Mouse (Mus musculus) midbrain, embryonic 13.5 days (tissue): ENCODE results near the gene Adam23. TPM values are rescaled to one million over a fixed set of nuclear protein-coding genes. Genes with fewer than 3 reads are reported as not detected.

ENCODE experiments used
- ATAC-seq: fragments of 200-750 bp; cut with Nextera tagmentation; 2 replicates; pipeline ENCODE4 v1.8.0; 2017; ENCODE audit warnings: mild to moderate bottlenecking, moderate TSS enrichment, moderate library complexity
- H3K27ac ChIP-seq: fragments of 300-500 bp; sonication (generic); 2 replicates; pipeline ENCODE4 v1.5.1; 2015; ENCODE audit warnings: inconsistent platforms, mild to moderate bottlenecking, moderate library complexity
- H3K27me3 ChIP-seq: fragments of 300-500 bp; sonication (generic); 2 replicates; pipeline ENCODE4 v1.6.1; 2015; ENCODE audit warnings: mild to moderate bottlenecking, inconsistent platforms
- H3K36me3 ChIP-seq: fragments of 300-500 bp; sonication (generic); 2 replicates; pipeline ENCODE4 v1.6.1; 2015; ENCODE audit warnings: mild to moderate bottlenecking, inconsistent platforms
- H3K4me1 ChIP-seq: fragments of 300-500 bp; sonication (generic); replicated peaks from 2 replicates; pipeline ENCODE4 v1.6.1; 2015; ENCODE audit warnings: inconsistent platforms
- H3K4me2 ChIP-seq: fragments of 300-500 bp; sonication (generic); replicated peaks from 2 replicates; pipeline ENCODE4 v1.6.1; 2015; ENCODE audit warnings: moderate library complexity, mild to moderate bottlenecking, inconsistent platforms
- H3K4me3 ChIP-seq: fragments of 300-500 bp; sonication (generic); replicated peaks from 2 replicates; pipeline ENCODE4 v1.5.1; 2015; ENCODE audit warnings: mild to moderate bottlenecking, inconsistent platforms
- H3K9ac ChIP-seq: fragments of 300-500 bp; sonication (generic); replicated peaks from 2 replicates; pipeline ENCODE4 v1.6.1; 2015; ENCODE audit warnings: mild to moderate bottlenecking, inconsistent platforms
- H3K9me3 ChIP-seq: fragments of 300-500 bp; sonication (generic); 2 replicates; pipeline ENCODE4 v1.6.1; 2016; ENCODE audit warnings: mild to moderate bottlenecking, inconsistent platforms
- WGBS: fragments of 180-500 bp; shearing (Covaris S2); methylation state at CpG from one replicate; pipeline ENCODE4 v1.1.7; 2015; 5-methylcytosine and 5-hydroxymethylcytosine counted together
- polyA plus RNA-seq: library from polyadenylated mRNA; unstranded; fragments of >200 nt; fragmentation: Nextera tagmentation; extraction: Ambion mirVana; gene quantifications from 2 replicates; pipeline ENCODE4 v1.2.1, GENCODE M21; 2015

Adam23 gene
- polyA plus RNA-seq, 1 experiment from 2014 or later: 11.4 TPM

DNA sequence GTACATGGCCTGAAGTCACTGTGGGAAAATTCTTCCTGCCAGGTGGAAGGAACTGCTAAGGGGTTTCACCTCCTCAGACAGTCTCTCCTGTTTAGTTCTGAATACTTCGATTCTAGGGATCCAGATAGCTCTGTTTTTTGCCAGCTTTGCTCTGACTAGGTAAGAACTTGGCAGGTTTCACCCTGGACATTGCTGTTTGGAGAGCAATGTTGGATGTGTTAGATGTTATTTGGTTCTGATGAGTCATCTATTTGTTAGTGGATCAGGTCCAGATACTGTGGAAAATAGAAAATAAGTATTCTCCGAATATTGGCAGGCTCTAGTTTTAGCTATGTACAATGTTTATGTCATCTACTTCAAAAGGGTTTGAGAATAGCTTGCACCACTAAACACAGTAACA is 41.0 kb downstream of the Adam23 start:
- H3K27me3 ChIP-seq: no peaks in the 10 kb centered on the region
- no peak overlapping the region for H3K9ac ChIP-seq
- no peak for ATAC-seq
- H3K4me1 ChIP-seq: no peaks in the 10 kb centered on the region
- H3K4me3 ChIP-seq: no peak overlapping the region
- no peak overlapping the region for H3K27ac ChIP-seq
- WGBS: 85% methylated on average over 2 of the region's 2 CpGs
- H3K36me3 ChIP-seq: peaks cover 4% of the 10 kb centered on the region; the same call in 1 of the 2 replicates
- H3K9me3 ChIP-seq: no peaks in the 10 kb centered on the region
- H3K4me2 ChIP-seq: no peak overlapping the region

DNA sequence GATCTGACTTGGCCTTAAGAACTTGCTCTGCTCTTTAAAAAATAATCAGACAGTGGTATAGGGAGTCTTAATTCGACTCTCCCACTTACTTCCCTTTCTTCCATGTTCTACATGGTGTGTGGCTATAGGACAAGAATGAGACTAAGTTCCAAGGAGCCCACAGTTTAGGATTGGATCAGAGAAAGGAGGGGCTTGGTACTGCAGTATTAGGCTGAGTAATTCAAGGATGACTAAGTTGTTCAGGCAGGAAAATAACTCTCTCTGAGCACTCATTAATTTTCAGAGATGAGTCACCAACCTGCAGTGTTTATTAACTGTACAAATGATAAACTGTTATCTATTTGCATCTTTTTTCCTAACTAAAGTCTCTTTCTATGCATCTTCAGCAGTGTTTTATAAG is 45.3 kb downstream of the Adam23 start:
- WGBS: 58% methylated on average over 1 of the region's 1 CpGs

DNA sequence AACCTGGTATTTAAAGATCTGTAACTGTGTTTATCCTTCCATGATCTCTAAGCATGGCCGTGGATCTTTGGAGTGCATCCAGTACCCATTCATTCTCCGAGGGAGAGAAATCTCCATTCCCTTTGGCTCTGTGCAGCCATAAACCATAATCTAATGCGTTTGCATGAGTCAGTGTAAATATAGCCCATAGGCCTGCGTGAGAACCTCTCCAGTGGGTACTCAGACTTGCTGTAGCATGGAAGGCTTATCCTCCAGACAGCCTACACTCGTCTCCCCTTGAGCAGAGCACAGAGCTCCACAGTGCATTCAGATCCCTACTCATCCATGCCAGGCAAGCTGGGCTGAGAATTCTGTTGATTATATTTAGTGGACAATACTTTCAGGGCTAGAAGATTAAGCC is 47.6 kb downstream of the Adam23 start:
- no peak overlapping the region for H3K9ac ChIP-seq
- no peak overlapping the region for H3K4me2 ChIP-seq
- no peaks in the 10 kb centered on the region for H3K27me3 ChIP-seq
- no peak overlapping the region for H3K4me3 ChIP-seq
- WGBS: 79% methylated on average over 5 of the region's 5 CpGs
- ATAC-seq: no peak
- H3K9me3 ChIP-seq: no peaks in the 10 kb centered on the region
- peaks cover 3% of the 10 kb centered on the region; the same call in 1 of the 2 replicates for H3K4me1 ChIP-seq
- no peaks in the 10 kb centered on the region for H3K36me3 ChIP-seq
- H3K27ac ChIP-seq: no peak overlapping the region

More for the DNA sequence above, 45.3 kb downstream of the Adam23 start:
- Histone ChIP-seq H3K27me3 (no peaks in the 10 kb centered on the region), H3K4me3 (no peak overlapping the region), H3K27ac (no peak overlapping the region), H3K9ac (no peak overlapping the region), H3K36me3 (no peaks in the 10 kb centered on the region), H3K4me1 (peaks cover 3% of the 10 kb centered on the region; the same call in 1 of the 2 replicates), H3K4me2 (no peak overlapping the region), H3K9me3 (no peaks in the 10 kb centered on the region)
- no peak for ATAC-seq

DNA sequence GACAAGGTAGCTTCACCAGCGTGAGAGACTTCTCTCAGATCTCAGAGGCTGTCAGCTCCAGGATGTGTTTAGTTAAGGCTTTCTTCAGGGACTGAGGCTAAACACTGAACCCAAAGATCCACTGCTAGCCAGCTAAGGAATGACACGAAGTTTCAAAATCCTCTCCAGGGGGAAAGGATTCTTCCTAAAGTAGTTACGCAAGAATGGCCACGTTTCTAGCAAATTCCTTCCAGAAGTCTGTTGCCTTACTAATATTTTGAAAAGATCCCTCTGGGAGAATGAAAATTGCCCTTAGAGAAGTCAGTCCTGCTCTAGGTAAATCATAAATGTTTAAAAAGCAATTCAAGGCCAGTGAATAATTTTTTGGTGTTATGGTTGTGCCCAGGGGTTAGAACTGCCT is 61.7 kb downstream of the Adam23 start:
- Histone ChIP-seq H3K4me3 (no peak overlapping the region), H3K9me3 (no peaks in the 10 kb centered on the region), H3K9ac (no peak overlapping the region), H3K36me3 (no peaks in the 10 kb centered on the region), H3K27ac (no peak overlapping the region), H3K4me1 (no peaks in the 10 kb centered on the region), H3K4me2 (no peak overlapping the region), H3K27me3 (no peaks in the 10 kb centered on the region)
- no peak for ATAC-seq
- WGBS: 79% methylated on average over 4 of the region's 4 CpGs

DNA sequence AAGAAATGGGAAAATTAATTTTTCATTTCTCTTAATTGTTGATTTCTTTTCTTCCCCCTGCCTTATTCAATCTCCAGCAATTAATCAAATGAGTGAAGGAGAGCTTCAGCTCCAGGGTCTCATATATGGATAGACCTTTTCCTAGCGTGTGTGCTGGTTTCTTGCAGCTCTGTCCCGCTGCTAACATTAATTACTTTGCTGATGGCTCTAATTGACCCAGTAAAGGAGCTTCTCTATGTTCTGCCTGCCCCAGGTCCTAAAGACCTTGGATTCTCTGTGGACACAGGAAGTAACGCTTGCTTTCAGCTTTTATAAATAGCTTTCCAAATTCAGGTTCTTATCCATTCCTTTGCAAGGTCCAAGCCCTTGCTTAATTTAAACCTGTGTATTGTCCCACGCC is 63.1 kb downstream of the Adam23 start:
- 62% methylated on average over 4 of the region's 4 CpGs for whole genome bisulfite sequencing
- no peaks in the 10 kb centered on the region for H3K36me3 ChIP-seq

DNA sequence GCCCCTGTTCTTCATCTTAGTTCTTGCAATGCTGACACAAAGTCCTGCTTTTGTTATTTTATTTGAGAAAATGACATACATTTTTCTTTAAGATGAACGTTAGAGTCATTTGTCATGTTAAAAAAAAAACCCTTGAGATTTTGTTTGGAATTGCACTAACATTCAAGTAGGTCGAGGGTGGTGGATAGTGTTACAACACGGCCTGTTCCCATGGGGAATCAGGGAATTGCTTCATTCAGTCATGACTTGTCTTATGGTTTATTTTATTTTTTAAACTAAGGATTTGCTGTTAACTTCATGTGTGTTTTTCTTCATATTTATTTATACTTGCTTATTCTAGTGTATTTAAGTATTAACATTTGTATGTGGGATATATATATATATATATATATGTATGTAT is 65.7 kb downstream of the Adam23 start:
- no peak for ATAC-seq
- 83% methylated on average over 3 of the region's 3 CpGs for WGBS
- Histone ChIP-seq H3K4me3 (no peak overlapping the region), H3K36me3 (peaks cover 6% of the 10 kb centered on the region), H3K27me3 (no peaks in the 10 kb centered on the region), H3K9ac (no peak overlapping the region), H3K9me3 (no peaks in the 10 kb centered on the region), H3K27ac (no peak overlapping the region), H3K4me1 (no peaks in the 10 kb centered on the region), H3K4me2 (no peak overlapping the region)

More for the DNA sequence above, 63.1 kb downstream of the Adam23 start:
- Histone ChIP-seq H3K4me1 (no peaks in the 10 kb centered on the region), H3K27ac (no peak overlapping the region), H3K9me3 (no peaks in the 10 kb centered on the region), H3K9ac (no peak overlapping the region), H3K4me2 (no peak overlapping the region), H3K4me3 (no peak overlapping the region), H3K27me3 (no peaks in the 10 kb centered on the region)
- ATAC-seq: no peak

DNA sequence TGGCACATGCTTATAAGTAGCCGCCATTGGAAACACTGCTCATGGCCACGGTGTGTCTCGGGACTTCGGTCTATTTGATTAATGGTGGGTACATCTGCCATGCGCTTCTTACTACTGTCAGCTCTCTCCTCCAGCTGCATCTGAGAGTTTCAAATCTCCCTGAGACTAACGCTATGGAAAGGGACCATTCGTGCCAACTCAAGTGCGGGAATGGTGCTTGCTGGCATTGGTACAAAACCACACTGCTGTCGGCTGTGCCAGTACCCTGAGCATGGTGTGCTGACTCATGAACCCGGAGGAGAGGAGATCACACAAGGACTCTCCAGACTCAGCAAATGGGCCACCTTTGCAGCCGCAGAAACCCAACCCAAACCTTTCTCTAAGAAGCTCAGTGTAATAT is 72.1 kb downstream of the Adam23 start:
- H3K27ac ChIP-seq: no peak overlapping the region
- H3K9ac ChIP-seq: no peak overlapping the region
- no peak for ATAC-seq
- H3K36me3 ChIP-seq: peaks cover 9% of the 10 kb centered on the region
- WGBS: 94% methylated on average over 11 of the region's 11 CpGs
- no peak overlapping the region for H3K4me3 ChIP-seq
- no peaks in the 10 kb centered on the region for H3K9me3 ChIP-seq
- H3K4me1 ChIP-seq: no peaks in the 10 kb centered on the region
- H3K4me2 ChIP-seq: no peak overlapping the region
- no peaks in the 10 kb centered on the region for H3K27me3 ChIP-seq

DNA sequence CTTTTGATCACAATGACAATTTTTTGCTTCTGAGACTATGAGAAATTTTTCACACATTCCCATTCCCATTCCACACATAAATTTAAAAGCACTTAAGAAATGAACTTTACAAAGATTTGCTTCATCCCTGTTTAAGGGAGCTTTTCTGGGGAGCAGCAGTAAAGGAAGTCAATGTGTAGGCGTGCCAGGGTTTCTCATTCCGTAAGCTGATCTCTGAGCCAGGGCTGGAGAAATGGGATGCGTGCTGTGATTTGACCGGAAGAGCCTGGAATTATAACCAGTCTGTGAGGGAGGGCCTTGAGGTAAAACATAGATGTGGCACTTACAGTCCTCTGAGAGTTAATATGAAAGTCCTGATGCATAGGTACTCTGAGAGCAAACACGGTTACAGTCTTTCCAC is 73.1 kb downstream of the Adam23 start:
- Histone ChIP-seq H3K4me2 (no peak overlapping the region), H3K27ac (no peak overlapping the region), H3K36me3 (peaks cover 9% of the 10 kb centered on the region), H3K9ac (no peak overlapping the region), H3K4me1 (no peaks in the 10 kb centered on the region), H3K4me3 (no peak overlapping the region), H3K27me3 (no peaks in the 10 kb centered on the region), H3K9me3 (no peaks in the 10 kb centered on the region)
- ATAC-seq: no peak
- 85% methylated on average over 5 of the region's 5 CpGs for WGBS

DNA sequence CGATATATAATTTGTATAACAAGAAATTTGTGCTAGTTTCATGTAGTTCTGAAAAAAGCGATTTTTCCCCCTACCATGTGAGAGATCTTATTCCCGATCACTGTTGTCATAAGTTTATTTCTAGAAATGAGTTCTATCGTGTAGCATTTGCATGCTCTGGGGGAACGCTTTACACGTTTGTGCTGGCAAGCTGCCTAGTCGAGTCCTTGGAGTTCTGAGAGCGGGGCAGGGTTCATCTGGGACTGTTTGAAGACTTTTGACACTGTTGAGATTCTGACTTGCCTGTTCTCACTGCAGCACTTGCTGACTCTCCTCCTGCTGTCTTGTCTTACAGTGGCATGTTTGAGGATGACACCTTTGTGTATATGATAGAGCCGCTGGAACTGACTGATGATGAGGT is 84.2 kb downstream of the Adam23 start:
- H3K27me3 ChIP-seq: no peaks in the 10 kb centered on the region
- H3K36me3 ChIP-seq: no peaks in the 10 kb centered on the region
- H3K9ac ChIP-seq: no peak overlapping the region
- H3K4me3 ChIP-seq: no peak overlapping the region
- no peak overlapping the region for H3K4me2 ChIP-seq
- ATAC-seq: no peak
- no peaks in the 10 kb centered on the region for H3K9me3 ChIP-seq
- H3K27ac ChIP-seq: no peak overlapping the region
- peaks cover 12% of the 10 kb centered on the region for H3K4me1 ChIP-seq
- 78% methylated on average over 9 of the region's 9 CpGs for WGBS

DNA sequence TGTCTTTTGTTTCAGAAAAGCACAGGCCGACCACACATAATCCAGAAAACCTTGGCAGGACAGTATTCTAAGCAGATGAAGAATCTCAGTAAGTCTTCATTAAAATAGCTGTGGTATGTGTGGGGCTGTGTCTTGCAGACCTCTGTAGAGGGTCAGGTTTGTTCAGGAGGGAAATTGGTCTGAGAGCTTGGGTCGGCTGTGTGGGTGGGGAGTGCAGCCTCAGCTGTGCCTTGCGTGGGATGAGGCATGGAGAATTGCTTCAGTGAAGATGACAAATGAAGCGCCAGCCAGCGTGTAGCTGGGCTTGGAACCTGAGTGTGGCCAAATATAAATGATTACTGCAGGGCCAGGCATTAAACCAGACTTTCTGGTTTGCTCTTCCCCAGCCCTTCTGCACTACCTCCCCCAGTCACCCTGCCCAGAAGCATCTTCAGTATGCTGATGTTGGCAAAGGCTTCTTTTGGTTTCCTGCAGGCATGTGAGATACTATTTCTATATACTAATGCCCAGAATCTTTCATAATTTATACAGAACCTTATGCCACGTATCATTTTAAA is 88.7 kb downstream of the Adam23 start:
- H3K27ac ChIP-seq: peak overlapping the region; percentile 54; the same call in 1 of the 2 replicates
- ATAC-seq: peak; percentile 27; the same call in 1 of the 2 replicates
- no peak overlapping the region for H3K9ac ChIP-seq
- no peaks in the 10 kb centered on the region for H3K27me3 ChIP-seq
- peaks cover 20% of the 10 kb centered on the region for H3K4me1 ChIP-seq
- H3K4me2 ChIP-seq: no peak overlapping the region
- no peaks in the 10 kb centered on the region for H3K9me3 ChIP-seq
- no peak overlapping the region for H3K4me3 ChIP-seq
- WGBS: 56% methylated on average over 6 of the region's 6 CpGs
- H3K36me3 ChIP-seq: no peaks in the 10 kb centered on the region

DNA sequence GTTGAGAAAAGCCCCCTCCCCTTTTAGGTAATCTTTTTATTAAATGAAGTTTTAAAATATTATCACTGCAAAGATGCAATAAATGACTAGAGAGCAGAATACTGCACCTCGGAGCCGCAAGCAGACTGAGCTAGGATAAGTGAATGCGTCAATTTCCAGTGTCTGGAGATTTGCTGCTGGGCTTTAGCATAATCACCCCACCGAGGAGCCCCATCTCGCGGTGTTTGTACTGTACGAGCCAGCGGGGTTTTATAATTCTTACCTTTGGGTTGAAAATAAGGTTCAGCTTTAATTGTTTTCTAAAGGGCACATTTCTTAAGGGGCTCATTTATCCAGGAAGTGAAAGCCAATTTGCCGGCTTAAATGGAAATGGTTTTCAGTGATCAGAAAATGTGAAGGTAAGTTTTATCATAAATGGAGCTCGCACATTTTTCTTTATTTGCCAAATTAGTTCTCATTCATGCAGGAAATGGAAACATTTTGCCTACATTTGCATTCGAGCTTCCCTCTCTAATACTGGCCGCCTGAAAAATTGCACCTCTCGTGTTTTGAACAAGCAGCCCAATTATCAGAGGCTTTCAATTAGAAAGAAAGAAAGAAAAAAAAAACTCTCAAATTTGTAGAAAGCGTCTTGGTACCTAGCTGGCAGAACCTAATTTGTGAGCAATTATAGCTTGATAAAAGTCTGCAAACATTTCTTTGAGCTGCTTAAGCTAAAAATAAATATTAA is 94.4 kb downstream of the Adam23 start:
- peak; percentile 82 for ATAC-seq
- 33% methylated on average over 14 of the region's 14 CpGs for WGBS
- Histone ChIP-seq H3K9ac (no peak overlapping the region), H3K9me3 (no peaks in the 10 kb centered on the region), H3K4me3 (no peak overlapping the region), H3K4me1 (peaks cover 12% of the 10 kb centered on the region), H3K27me3 (no peaks in the 10 kb centered on the region), H3K27ac (peak overlapping the region; percentile 30; the same call in 1 of the 2 replicates), H3K36me3 (no peaks in the 10 kb centered on the region), H3K4me2 (peak overlapping the region; percentile 7; the same call in 1 of the 2 replicates)

DNA sequence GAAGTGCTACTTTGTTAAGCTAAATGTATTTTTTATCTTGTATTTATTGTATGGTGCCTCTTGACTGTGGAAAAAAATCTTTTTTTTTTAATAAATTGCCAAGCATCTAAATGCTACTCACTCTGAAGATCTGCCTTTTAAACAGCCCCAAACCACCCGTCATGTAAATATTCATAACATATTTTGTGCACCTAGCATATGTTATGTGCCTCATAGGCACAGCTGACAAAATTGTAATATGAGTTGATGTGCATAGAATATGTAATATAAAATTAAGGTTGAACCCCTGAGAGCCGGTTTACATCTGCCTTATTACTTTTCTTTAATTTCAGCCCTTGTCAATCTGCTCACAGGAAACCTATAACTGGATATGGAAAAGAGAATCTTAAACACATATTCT is 98.4 kb downstream of the Adam23 start:
- Histone ChIP-seq H3K9me3 (no peaks in the 10 kb centered on the region), H3K4me2 (no peak overlapping the region), H3K27me3 (no peaks in the 10 kb centered on the region), H3K4me1 (peaks cover 10% of the 10 kb centered on the region), H3K4me3 (no peak overlapping the region), H3K27ac (no peak overlapping the region), H3K9ac (no peak overlapping the region), H3K36me3 (0 out of 2 replicates have a peak, but pooled peaks cover 7% of the 10 kb centered on the region)
- 0 out of 2 replicates have a peak, but pooled peaks have one; percentile 58 for ATAC-seq
- WGBS: 66% methylated on average over 2 of the region's 2 CpGs
